Mouse (Mus musculus): Measurements from ENCODE around the gene Hspb7.

DNA sequence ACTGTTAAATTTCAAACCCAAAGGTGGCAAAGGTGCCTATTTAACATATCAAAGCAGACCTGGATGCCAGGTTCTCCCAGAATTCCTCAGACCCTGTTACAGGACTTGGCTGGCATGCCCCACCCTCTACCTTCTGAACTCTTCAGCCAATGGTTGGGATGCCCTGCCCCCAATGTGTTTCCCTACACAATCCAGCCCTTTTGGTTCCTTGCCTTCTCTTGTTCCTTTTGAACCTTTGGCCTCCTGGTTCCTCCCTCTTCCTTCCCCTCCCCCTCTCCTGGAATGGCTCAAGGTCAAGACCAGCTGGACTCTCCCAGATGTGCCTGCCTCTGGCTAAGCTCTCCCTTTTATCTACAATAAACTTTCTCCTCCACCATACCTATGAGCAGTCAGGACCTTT is 20.3 kb downstream of the Hspb7 start:
- TF ChIP-seq KAT2A (conservative IDR thresholded peaks at IDR 0.05; ENCODE audit: low read depth, low read length), result no peak
- TF ChIP-seq ELF1 (IDR thresholded peaks at IDR 0.05; ENCODE audit: low read depth, low read length), result no peak
- no peak for TF ChIP-seq TBP (IDR thresholded peaks at IDR 0.05; ENCODE audit: low read depth, low read length)
- TF ChIP-seq NRF1 (IDR thresholded peaks at IDR 0.05; ENCODE audit: insufficient read depth, low read depth, low read length, poor library complexity, severe bottlenecking), result no peak
- TF ChIP-seq CTCF (IDR thresholded peaks at IDR 0.05 in 2 of 3, conservative IDR thresholded peaks at IDR 0.05 in 1 of 3; ENCODE audit: control insufficient read depth in 1 of 3, insufficient read depth in 1 of 3, low read depth in 2 of 3, low read length in 3 of 3, poor library complexity in 1 of 3, severe bottlenecking in 1 of 3), result no peak

Measured in MEL (cell line).